Mouse (Mus musculus): ENCODE data around the gene Dnajc24.

DNA sequence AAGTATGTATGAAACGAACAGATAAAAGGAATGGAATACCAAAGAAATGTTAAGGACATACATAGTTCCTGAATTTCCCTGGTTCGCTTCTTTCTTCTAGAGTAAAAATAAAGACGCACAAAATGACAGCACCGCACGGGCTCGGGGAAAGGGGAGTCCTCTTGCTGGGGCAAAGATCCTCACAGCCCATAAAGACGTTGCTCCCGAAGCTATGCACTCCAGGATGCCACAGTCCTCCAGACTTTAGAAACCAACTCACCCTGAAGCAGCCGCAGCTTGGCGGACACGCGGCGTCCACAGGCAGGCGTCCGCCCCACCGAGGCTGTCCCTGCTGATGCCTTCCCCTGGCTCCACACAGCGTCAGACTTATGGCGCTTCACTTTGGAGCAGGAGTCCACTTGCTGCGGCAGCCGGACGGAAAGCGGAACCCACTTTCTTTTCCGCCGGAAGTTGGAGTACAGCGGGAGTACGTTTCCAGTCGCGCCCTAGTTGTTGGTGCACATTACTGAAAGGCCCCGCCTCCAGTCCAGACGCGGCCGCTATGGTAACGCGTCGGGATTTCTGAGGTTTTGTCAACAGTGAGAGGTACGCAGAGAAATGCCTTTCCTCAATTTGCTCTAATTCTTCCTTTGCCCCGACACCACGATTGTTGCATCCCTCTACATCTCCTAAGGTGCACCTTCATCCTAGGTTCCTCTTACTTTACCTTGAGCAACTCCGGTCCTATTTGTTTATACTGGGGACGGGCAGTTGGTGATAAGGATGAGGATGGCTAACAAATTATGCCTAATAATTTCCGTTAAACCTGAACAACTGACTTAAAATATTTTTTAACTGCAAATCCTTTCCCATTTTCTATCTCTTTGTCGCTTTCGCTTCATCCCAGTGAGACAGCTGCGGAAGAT lies at the start of gene Dnajc24:
- TF ChIP-seq GATA1 (IDR thresholded peaks at IDR 0.05; ENCODE audit: low read length) (no peak), TAL1 (IDR thresholded peaks at IDR 0.05; ENCODE audit: low read length) (no peak)
